Mouse (Mus musculus) MEL (cell line): ENCODE results near the gene Raly. TPM values are rescaled to one million over a fixed set of nuclear protein-coding genes. Genes with fewer than 3 reads are reported as not detected.

Source experiments
- DNase-seq: peaks from one replicate; pipeline ENCODE4 v3.0.0; 2011; ENCODE audit warnings: low read depth, low spot score
- H3K27ac ChIP-seq: 2 replicates; pipeline ENCODE4 v1.5.1; 2012; ENCODE audit warnings: low read depth, mild to moderate bottlenecking, control low read depth, low read length, moderate library complexity; ENCODE audit not compliant: control insufficient read depth
- H3K27me3 ChIP-seq, 2 experiments: fragments of 150-350 bp in 1 of 2; sonication (generic) in 1 of 2; 2 replicates each; pipeline ENCODE4 v1.6.1; 2012; ENCODE audit warnings: low read length in 2 of 2, mild to moderate bottlenecking in 2 of 2, improper control_type of control experiment in 1 of 2, moderate library complexity in 1 of 2; ENCODE audit not compliant: insufficient read depth in 2 of 2, control insufficient read depth in 1 of 2
- H3K36me3 ChIP-seq, 2 experiments: 2 replicates each; pipeline ENCODE4 v1.6.1; 2012 to 2014; ENCODE audit warnings: low read length in 2 of 2, improper control_type of control experiment in 1 of 2, inconsistent platforms in 1 of 2, mild to moderate bottlenecking in 1 of 2; ENCODE audit not compliant: insufficient read depth in 2 of 2, control insufficient read depth in 1 of 2
- H3K4me1 ChIP-seq, 2 experiments: fragments of 150-350 bp in 1 of 2; sonication (generic) in 1 of 2; 2 replicates each; pipeline ENCODE4 v1.6.1; 2012; ENCODE audit warnings: low read length in 2 of 2, improper control_type of control experiment in 1 of 2, mild to moderate bottlenecking in 1 of 2; ENCODE audit not compliant: insufficient read depth in 2 of 2, control insufficient read depth in 1 of 2
- H3K4me3 ChIP-seq, 2 experiments: fragments of 150-350 bp in 1 of 2; sonication (generic) in 1 of 2; 2 replicates each; pipeline ENCODE4 v1.5.1; 2012; ENCODE audit warnings: low read depth in 2 of 2, low read length in 2 of 2, mild to moderate bottlenecking in 2 of 2, moderate library complexity in 2 of 2, control low read depth in 1 of 2, improper control_type of control experiment in 1 of 2; ENCODE audit not compliant: control insufficient read depth in 1 of 2, insufficient read depth in 1 of 2
- H3K79me2 ChIP-seq: 2 replicates; pipeline ENCODE4 v1.6.1; 2012; ENCODE audit warnings: mild to moderate bottlenecking, low read length, moderate library complexity; ENCODE audit not compliant: control insufficient read depth, poor library complexity, insufficient read depth
- H3K9ac ChIP-seq: 2 replicates; pipeline ENCODE4 v1.6.1; 2012; ENCODE audit warnings: low read depth, mild to moderate bottlenecking, control low read depth, low read length, moderate library complexity; ENCODE audit not compliant: control insufficient read depth, poor library complexity, severe bottlenecking
- H3K9me3 ChIP-seq: fragments of 150-350 bp; sonication (generic); replicated peaks from 2 replicates; pipeline ENCODE4 v1.6.1; 2012; ENCODE audit warnings: mild to moderate bottlenecking, low read length, improper control_type of control experiment, moderate library complexity; ENCODE audit not compliant: insufficient read depth
- CTCF ChIP-seq, 3 experiments: IDR thresholded peaks in 2 of 3; conservative IDR thresholded peaks in 1 of 3; 2 replicates each; pipeline ENCODE4 v1.5.1; 2011 to 2012; ENCODE audit warnings: low read length in 3 of 3, low read depth in 2 of 3, mild to moderate bottlenecking in 2 of 3, improper control_type of control experiment in 1 of 3, inconsistent platforms in 1 of 3, mixed read lengths in 1 of 3, moderate library complexity in 1 of 3; ENCODE audit not compliant: control insufficient read depth in 1 of 3, insufficient read depth in 1 of 3, poor library complexity in 1 of 3, severe bottlenecking in 1 of 3
- EP300 ChIP-seq, 2 experiments: IDR thresholded peaks; 2 replicates each; pipeline ENCODE4 v1.6.1; 2011; ENCODE audit warnings: improper control_type of control experiment in 2 of 2, low read length in 2 of 2, low read depth in 1 of 2, mild to moderate bottlenecking in 1 of 2
- GATA1 ChIP-seq: IDR thresholded peaks from 2 replicates; pipeline ENCODE4 v1.6.1; 2011; ENCODE audit warnings: low read depth, low read length, improper control_type of control experiment
- HCFC1 ChIP-seq: IDR thresholded peaks from 2 replicates; pipeline ENCODE4 v1.6.1; 2012; ENCODE audit warnings: low read depth, mild to moderate bottlenecking, inconsistent platforms, low read length, improper control_type of control experiment, moderate library complexity
- JUND ChIP-seq: IDR thresholded peaks from 2 replicates; pipeline ENCODE4 v1.6.1; 2011; ENCODE audit warnings: low read depth, mild to moderate bottlenecking, improper control_type of control experiment, low read length
- MAFK ChIP-seq: IDR thresholded peaks from 2 replicates; pipeline ENCODE4 v1.6.1; 2011; ENCODE audit warnings: low read depth, mild to moderate bottlenecking, low read length, improper control_type of control experiment, borderline replicate concordance
- MAZ ChIP-seq: IDR thresholded peaks from 2 replicates; pipeline ENCODE4 v1.6.1; 2012; ENCODE audit warnings: low read depth, mild to moderate bottlenecking, inconsistent platforms, low read length, improper control_type of control experiment
- NELFE ChIP-seq: IDR thresholded peaks from 2 replicates; pipeline ENCODE4 v1.6.1; 2011; ENCODE audit warnings: low read depth, low read length, improper control_type of control experiment
- NRF1 ChIP-seq: IDR thresholded peaks from 2 replicates; pipeline ENCODE4 v1.6.1; 2014; ENCODE audit warnings: low read depth, mild to moderate bottlenecking, inconsistent platforms, low read length, improper control_type of control experiment, moderate library complexity; ENCODE audit not compliant: poor library complexity, insufficient read depth, severe bottlenecking
- POLR2A ChIP-seq, 2 experiments: IDR thresholded peaks; 2 replicates each; pipeline ENCODE4 v1.6.1; 2011 to 2012; ENCODE audit warnings: low read length in 2 of 2, mild to moderate bottlenecking in 2 of 2, control low read depth in 1 of 2, improper control_type of control experiment in 1 of 2, low read depth in 1 of 2, moderate library complexity in 1 of 2; ENCODE audit not compliant: control insufficient read depth in 1 of 2, insufficient read depth in 1 of 2, poor library complexity in 1 of 2
- POLR2AphosphoS2 ChIP-seq: IDR thresholded peaks from 2 replicates; pipeline ENCODE4 v1.6.1; 2011; ENCODE audit warnings: low read length, improper control_type of control experiment
- POLR2AphosphoS5 ChIP-seq: IDR thresholded peaks from 2 replicates; pipeline ENCODE4 v1.6.1; 2012; ENCODE audit warnings: low read depth, borderline replicate concordance, mild to moderate bottlenecking, inconsistent platforms, low read length, moderate library complexity, mixed read lengths
- RCOR1 ChIP-seq: IDR thresholded peaks from 2 replicates; pipeline ENCODE4 v1.6.1; 2012; ENCODE audit warnings: low read depth, mild to moderate bottlenecking, inconsistent platforms, low read length, improper control_type of control experiment
- SIN3A ChIP-seq: IDR thresholded peaks from 2 replicates; pipeline ENCODE4 v1.6.1; 2012; ENCODE audit warnings: low read length, improper control_type of control experiment, inconsistent platforms
- TAL1 ChIP-seq: IDR thresholded peaks from 2 replicates; pipeline ENCODE4 v1.6.1; 2012; ENCODE audit warnings: mild to moderate bottlenecking, inconsistent platforms, low read length, moderate library complexity, mixed read lengths
- TBP ChIP-seq: IDR thresholded peaks from 2 replicates; pipeline ENCODE4 v1.8.0; 2011; ENCODE audit warnings: low read depth, low read length, improper control_type of control experiment
- USF1 ChIP-seq: IDR thresholded peaks from 2 replicates; pipeline ENCODE4 v1.6.1; 2014; ENCODE audit warnings: low read depth, mild to moderate bottlenecking, inconsistent platforms, low read length, improper control_type of control experiment, moderate library complexity
- ZC3H11A ChIP-seq: IDR thresholded peaks from 2 replicates; pipeline ENCODE4 v1.6.1; 2012; ENCODE audit warnings: low read depth, mild to moderate bottlenecking, inconsistent platforms, low read length, improper control_type of control experiment
- ZKSCAN1 ChIP-seq: IDR thresholded peaks from 2 replicates; pipeline ENCODE4 v1.6.1; 2012; ENCODE audit warnings: low read depth, mild to moderate bottlenecking, inconsistent platforms, low read length, improper control_type of control experiment, moderate library complexity
- ZMIZ1 ChIP-seq: IDR thresholded peaks from 2 replicates; pipeline ENCODE4 v1.6.1; 2012; ENCODE audit warnings: low read depth, mild to moderate bottlenecking, inconsistent platforms, low read length, improper control_type of control experiment, moderate library complexity
- ZNF384 ChIP-seq: IDR thresholded peaks from 2 replicates; pipeline ENCODE4 v1.6.1; 2012; ENCODE audit warnings: low read depth, mild to moderate bottlenecking, inconsistent platforms, low read length, improper control_type of control experiment
- polyA plus RNA-seq, 2 experiments: library from polyadenylated mRNA; stranded (reverse) in 1 of 2; unstranded in 1 of 2; fragments of >175 nt in 1 of 2; fragments of >200 nt in 1 of 2; gene quantifications; 2 replicates each; pipeline versions ENCODE4 v1.2.1 to v1.2.4; 2012; ENCODE audit warnings: low replicate concordance in 2 of 2, low read depth in 1 of 2; ENCODE audit not compliant: insufficient read length in 2 of 2, insufficient read depth in 1 of 2, missing spikeins in 1 of 2
- total RNA-seq: library from RNA; depleted of rRNA; stranded (reverse); fragments of 300-350 nt; gene quantifications from 2 replicates; pipeline ENCODE4 v1.2.3, GENCODE M21; 2012

The Raly gene
- total and polyA plus RNA-seq, 3 experiments = 214 to 407 TPM; not detected in 1

DNA sequence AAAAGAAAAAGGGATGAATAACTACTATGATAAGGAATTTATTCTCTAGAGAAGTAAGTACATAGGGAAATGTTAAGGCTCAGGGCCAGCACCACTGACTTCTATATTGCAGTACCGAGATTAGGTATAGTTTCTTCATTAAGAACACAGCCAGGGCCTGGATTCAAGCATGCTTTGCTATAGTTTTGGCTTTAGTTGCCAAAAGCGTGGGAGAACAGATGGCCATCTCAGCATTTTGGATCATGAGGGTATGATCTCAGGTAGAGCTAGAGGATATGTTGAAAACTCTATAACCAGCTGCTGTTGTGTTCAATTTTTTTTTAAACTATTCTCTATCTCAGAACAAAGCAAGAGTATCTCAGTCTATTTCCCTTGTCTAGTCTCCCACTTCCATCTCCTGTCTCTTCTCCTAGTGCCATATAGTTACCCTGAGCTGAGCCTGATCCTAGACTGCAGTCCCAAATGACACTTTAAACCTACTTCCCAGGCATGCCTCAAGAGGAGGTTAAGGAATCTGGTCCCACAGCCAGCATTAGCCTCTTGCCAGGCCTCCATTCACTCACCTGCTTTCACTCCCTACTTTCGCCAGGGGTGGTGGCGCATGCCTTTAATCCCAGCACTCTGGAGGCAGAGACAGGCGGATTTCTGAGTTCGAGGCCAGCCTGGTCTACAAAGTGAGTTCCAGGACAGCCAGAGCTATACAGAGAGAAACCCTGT is 43.4 kb downstream of the Raly start:
- DNase-seq = no peak
- Histone ChIP-seq H3K27ac (no peak overlapping the region), H3K4me1 (peaks cover 12 to 18% of the 10 kb centered on the region in 2 experiments), H3K27me3 (no peaks in the 10 kb centered on the region), H3K4me3 (no peak overlapping the region), H3K36me3 (peaks cover 12 to 35% of the 10 kb centered on the region in 2 experiments), H3K9me3 (no peaks in the 10 kb centered on the region), H3K79me2 (peaks cover 45% of the 10 kb centered on the region), H3K9ac (no peak overlapping the region)
- TF ChIP-seq JUND (no peak), ZC3H11A (no peak), ZKSCAN1 (no peak), POLR2A (IDR thresholded peaks at IDR 0.05; ENCODE audit: control insufficient read depth in 1 of 2, insufficient read depth in 1 of 2, low read depth in 1 of 2, low read length in 2 of 2, poor library complexity in 1 of 2) (no peak), POLR2AphosphoS2 (no peak), HCFC1 (no peak), TAL1 (no peak), MAZ (no peak), POLR2AphosphoS5 (no peak)

DNA sequence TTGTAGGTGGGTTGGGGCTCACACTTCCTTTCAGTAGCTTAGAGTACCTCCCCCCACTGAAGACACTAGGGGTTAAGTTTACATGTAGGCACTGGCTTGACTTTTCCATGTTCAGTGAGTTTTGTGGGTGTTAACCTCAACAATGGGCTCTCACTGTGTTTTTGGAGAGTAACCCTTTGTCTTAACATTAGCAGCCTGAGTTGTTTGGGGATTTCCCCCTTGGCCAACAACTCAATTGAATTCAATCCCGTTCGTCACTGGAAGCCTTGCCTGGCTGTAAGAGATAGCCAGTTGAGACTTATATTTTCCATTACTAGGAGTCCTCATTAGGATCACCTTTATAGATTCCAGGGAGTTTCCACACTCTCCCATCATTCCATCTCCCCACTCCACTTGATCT is 45.6 kb downstream of the Raly start:
- no peak overlapping the region for H3K4me3 ChIP-seq
- no peak overlapping the region for H3K27ac ChIP-seq
- no peak for DNase-seq
- peaks cover 9 to 16% of the 10 kb centered on the region in 2 experiments for H3K4me1 ChIP-seq
- peaks cover 16 to 24% of the 10 kb centered on the region in 2 experiments for H3K36me3 ChIP-seq
- H3K79me2 ChIP-seq = peaks cover 42% of the 10 kb centered on the region
- H3K9me3 ChIP-seq = no peaks in the 10 kb centered on the region
- no peaks in the 10 kb centered on the region for H3K27me3 ChIP-seq
- TF ChIP-seq SIN3A = no peak
- no peak overlapping the region for H3K9ac ChIP-seq

DNA sequence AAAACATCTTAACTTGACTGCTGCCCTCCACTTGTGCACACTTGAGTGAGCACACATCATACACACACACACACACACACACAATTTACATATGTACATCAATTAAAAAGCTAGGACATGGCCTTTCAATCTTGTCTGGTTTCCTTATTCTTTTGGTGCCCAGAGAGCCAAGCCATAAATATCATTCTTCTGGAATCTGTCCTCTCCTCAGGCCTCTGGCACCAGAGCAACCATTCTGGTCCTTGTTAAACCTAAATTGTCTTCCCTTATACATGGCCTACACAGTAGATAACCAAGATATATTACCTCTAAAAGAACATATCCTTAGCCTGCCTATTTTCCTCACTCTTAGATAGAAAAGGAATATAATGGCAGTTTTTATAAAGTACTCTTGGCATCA is 57.2 kb downstream of the Raly start:
- Histone ChIP-seq H3K27me3 (no peaks in the 10 kb centered on the region), H3K36me3 (peaks cover 11 to 20% of the 10 kb centered on the region in 2 experiments), H3K9me3 (no peaks in the 10 kb centered on the region), H3K4me3 (no peak overlapping the region), H3K79me2 (peaks cover 24% of the 10 kb centered on the region), H3K27ac (no peak overlapping the region), H3K4me1 (peaks cover 0 to 4% of the 10 kb centered on the region in 2 experiments; a peak in 2 of 4 replicates)
- DNase-seq = no peak
- no peak for TF ChIP-seq GATA1
- TF ChIP-seq TBP = no peak
- TF ChIP-seq ZMIZ1 = no peak
- no peak for TF ChIP-seq NRF1
- TF ChIP-seq ZNF384 = no peak
- no peak for TF ChIP-seq MAFK
- no peak for TF ChIP-seq CTCF (IDR thresholded peaks at IDR 0.05 in 2 of 3, conservative IDR thresholded peaks at IDR 0.05 in 1 of 3; ENCODE audit: control insufficient read depth in 1 of 3, insufficient read depth in 1 of 3, low read depth in 2 of 3, low read length in 3 of 3, poor library complexity in 1 of 3, severe bottlenecking in 1 of 3)
- no peak for TF ChIP-seq NELFE
- no peak for TF ChIP-seq TAL1
- TF ChIP-seq EP300 (IDR thresholded peaks at IDR 0.05; ENCODE audit: low read depth in 1 of 2, low read length in 2 of 2) = no peak
- no peak for TF ChIP-seq RCOR1
- no peak for TF ChIP-seq USF1
- TF ChIP-seq POLR2A (IDR thresholded peaks at IDR 0.05; ENCODE audit: control insufficient read depth in 1 of 2, insufficient read depth in 1 of 2, low read depth in 1 of 2, low read length in 2 of 2, poor library complexity in 1 of 2) = no peak
- no peak for TF ChIP-seq POLR2AphosphoS5
- TF ChIP-seq, all 39 proteins: peak for 0
- H3K9ac ChIP-seq = no peak overlapping the region
